In genomic region chr1:181529368-181529767, GRCm38 (mm10) we compare ENCODE assay signal across 9 mouse cellular contexts. TPM values are rescaled to one million over a fixed set of nuclear protein-coding genes. Genes with fewer than 3 reads are reported as not detected.
DNase-seq lines count a peak whose midpoint lies in the region; ATAC-seq lines count a peak whose summit lies in the region.
"Had no signal": no experiment of that assay in that cellular context is flagged by ENCODE, and none has a peak within 500 bp of the region (broad histone marks: within the 10 kb centered on the region; RNA-seq: fewer than 3 reads in every experiment).

No protein-coding gene starts in this region.

- no peak overlapping the region for H3K4me3 ChIP-seq in embryonic facial prominence, embryonic 13.5 days
- H3K4me3 ChIP-seq in embryonic facial prominence, embryonic 10.5 days, result no peak overlapping the region
- H3K4me3 ChIP-seq in heart, embryonic 12.5 days, result no peak overlapping the region
- no peak overlapping the region for H3K4me3 ChIP-seq in limb, embryonic 10.5 days
- no peak overlapping the region for H3K4me3 ChIP-seq in liver, embryonic 11.5 days (ENCODE audit: low read depth, low read length)

- DNase-seq in embryonic facial prominence, embryonic 10.5 days (ENCODE audit: low spot score), result no peak
- DNase-seq in adrenal gland, adult 2 months, result peak; percentile 90
- no peak for DNase-seq in limb, embryonic 10.5 days (ENCODE audit: low spot score)
- peak; percentile 87 for DNase-seq in skeletal muscle tissue, adult 2 months (ENCODE audit: low read depth, low spot score)
- no peak for DNase-seq in embryo, embryonic 10 days (ENCODE audit: low spot score)
- DNase-seq in liver, embryonic 11.5 days (ENCODE audit: low spot score), result no peak

- H3K4me2 ChIP-seq in embryonic facial prominence, embryonic 13.5 days, result no peak overlapping the region
- no peak overlapping the region for H3K4me2 ChIP-seq in heart, embryonic 12.5 days
- H3K4me2 ChIP-seq in liver, embryonic 11.5 days, result no peak overlapping the region

- no peaks in the 10 kb centered on the region for H3K9me3 ChIP-seq in embryonic facial prominence, embryonic 13.5 days
- no peaks in the 10 kb centered on the region for H3K9me3 ChIP-seq in embryonic facial prominence, embryonic 10.5 days
- H3K9me3 ChIP-seq in heart, embryonic 12.5 days (replicated peaks), result peaks cover 3% of the 10 kb centered on the region; the same call in 1 of the 2 replicates
- H3K9me3 ChIP-seq in limb, embryonic 10.5 days (replicated peaks), result no peaks in the 10 kb centered on the region
- H3K9me3 ChIP-seq in liver, embryonic 11.5 days (ENCODE audit: control insufficient read depth, low read length), result no peaks in the 10 kb centered on the region

- H3K9ac ChIP-seq in embryonic facial prominence, embryonic 13.5 days, result no peak overlapping the region
- H3K9ac ChIP-seq in heart, embryonic 12.5 days, result no peak overlapping the region
- H3K9ac ChIP-seq in liver, embryonic 11.5 days (ENCODE audit: low read depth, low read length), result no peak overlapping the region

- H3K27ac ChIP-seq in embryonic facial prominence, embryonic 13.5 days, result peak overlapping the region; percentile 68
- H3K27ac ChIP-seq in embryonic facial prominence, embryonic 10.5 days (replicated peaks), result no peak overlapping the region
- H3K27ac ChIP-seq in heart, embryonic 12.5 days (ENCODE audit: poor library complexity, severe bottlenecking), result no peak overlapping the region
- H3K27ac ChIP-seq in limb, embryonic 10.5 days, result peak overlapping the region; percentile 34; the same call in 1 of the 2 replicates
- no peak overlapping the region for H3K27ac ChIP-seq in liver, embryonic 11.5 days (ENCODE audit: low read depth, low read length)

- peaks cover 26% of the 10 kb centered on the region for H3K4me1 ChIP-seq in embryonic facial prominence, embryonic 13.5 days
- H3K4me1 ChIP-seq in embryonic facial prominence, embryonic 10.5 days, result peaks cover 18% of the 10 kb centered on the region
- H3K4me1 ChIP-seq in heart, embryonic 12.5 days (replicated peaks), result peaks cover 8% of the 10 kb centered on the region
- peaks cover 35% of the 10 kb centered on the region for H3K4me1 ChIP-seq in limb, embryonic 10.5 days
- H3K4me1 ChIP-seq in liver, embryonic 11.5 days (replicated peaks; ENCODE audit: control insufficient read depth, insufficient read depth, low read length), result no peaks in the 10 kb centered on the region

- ATAC-seq in embryonic facial prominence, embryonic 13.5 days (ENCODE audit: insufficient number of reproducible peaks, insufficient read depth, low FRiP score, low TSS enrichment, low read depth), result peak; percentile 59; the same call in 1 of the 2 replicates
- ATAC-seq in heart, embryonic 12.5 days (ENCODE audit: insufficient number of reproducible peaks, low FRiP score), result peak; percentile 61; the same call in 1 of the 2 replicates
- no peak for ATAC-seq in liver, embryonic 11.5 days (replicated peaks; ENCODE audit: low FRiP score)

- WGBS in embryonic facial prominence, embryonic 13.5 days, result 42% methylated on average over 4 of the region's 4 CpGs
- WGBS in embryonic facial prominence, embryonic 10.5 days, result 82% methylated on average over 4 of the region's 4 CpGs
- WGBS in heart, embryonic 12.5 days, result 50% methylated on average over 4 of the region's 4 CpGs
- 83% methylated on average over 4 of the region's 4 CpGs for WGBS in limb, embryonic 10.5 days
- WGBS in liver, embryonic 11.5 days, result 60% methylated on average over 4 of the region's 4 CpGs

- H3K27me3 ChIP-seq in embryonic facial prominence, embryonic 13.5 days, result no peaks in the 10 kb centered on the region
- H3K27me3 ChIP-seq in embryonic facial prominence, embryonic 10.5 days (replicated peaks; ENCODE audit: low read depth, poor library complexity, severe bottlenecking), result no peaks in the 10 kb centered on the region
- H3K27me3 ChIP-seq in heart, embryonic 12.5 days (replicated peaks), result no peaks in the 10 kb centered on the region
- H3K27me3 ChIP-seq in limb, embryonic 10.5 days (ENCODE audit: low read depth, poor library complexity, severe bottlenecking), result no peaks in the 10 kb centered on the region
- no peaks in the 10 kb centered on the region for H3K27me3 ChIP-seq in liver, embryonic 11.5 days (replicated peaks; ENCODE audit: control insufficient read depth, insufficient read depth, low read length)

- H3K36me3 ChIP-seq in embryonic facial prominence, embryonic 13.5 days, result no peaks in the 10 kb centered on the region
- no peaks in the 10 kb centered on the region for H3K36me3 ChIP-seq in embryonic facial prominence, embryonic 10.5 days (replicated peaks)
- H3K36me3 ChIP-seq in heart, embryonic 12.5 days, result no peaks in the 10 kb centered on the region
- H3K36me3 ChIP-seq in limb, embryonic 10.5 days, result no peaks in the 10 kb centered on the region
- no peaks in the 10 kb centered on the region for H3K36me3 ChIP-seq in liver, embryonic 11.5 days (ENCODE audit: control insufficient read depth, insufficient read depth, low read length)

RNA-seq across cellular contexts. Expression of gene Ccdc121, which starts 18.1 kb away (rescaled TPM):
- not detected in 2 replicates for polyA plus RNA-seq in embryonic facial prominence, embryonic 13.5 days (2015; fragmentation: Nextera tagmentation; extraction: Ambion mirVana)
- polyA plus RNA-seq in embryonic facial prominence, embryonic 10.5 days (2016; fragmentation: Nextera tagmentation; extraction: Ambion mirVana), result 0.08 and 0.16 TPM in 2 replicates
- total RNA-seq in adrenal gland, adult 2 months (2021), result not detected
- not detected in 2 replicates for polyA plus RNA-seq in adrenal gland, adult 2 months (2012; rRNA removed)
- polyA plus RNA-seq in heart, embryonic 12.5 days (2016; fragmentation: Nextera tagmentation; extraction: Ambion mirVana), result 0.30 and 0.31 TPM in 2 replicates
- not detected in 2 replicates for polyA plus RNA-seq in limb, embryonic 10.5 days (2016; fragmentation: Nextera tagmentation; extraction: Ambion mirVana)
- polyA plus RNA-seq in liver, embryonic 11.5 days (2014; fragmentation: Nextera tagmentation; extraction: Ambion mirVana), result not detected in 2 replicates
- polyA plus RNA-seq: spleen, adult 2 months had no signal

RNA-seq across cellular contexts. Expression of gene Dnah14, which starts 47.0 kb away (rescaled TPM):
- polyA plus RNA-seq in embryonic facial prominence, embryonic 13.5 days (2015; fragmentation: Nextera tagmentation; extraction: Ambion mirVana), result 1.4 and 1.5 TPM in 2 replicates
- polyA plus RNA-seq in embryonic facial prominence, embryonic 10.5 days (2016; fragmentation: Nextera tagmentation; extraction: Ambion mirVana), result 1.7 and 1.8 TPM in 2 replicates
- under 1 TPM; 0.03 to 0.14 TPM for total RNA-seq in adrenal gland, adult 2 months (2021)
- polyA plus RNA-seq in adrenal gland, adult 2 months (2012; rRNA removed), result not detected in 2 replicates
- polyA plus RNA-seq in heart, embryonic 12.5 days (2016; fragmentation: Nextera tagmentation; extraction: Ambion mirVana), result 1.4 and 1.8 TPM in 2 replicates
- polyA plus RNA-seq in limb, embryonic 10.5 days (2016; fragmentation: Nextera tagmentation; extraction: Ambion mirVana), result 1.7 TPM in 2 replicates
- polyA plus RNA-seq in liver, embryonic 11.5 days (2014; fragmentation: Nextera tagmentation; extraction: Ambion mirVana), result 2.9 TPM in 2 replicates
- polyA plus RNA-seq: spleen, adult 2 months had no signal

Comparison
In these comparisons a context has a peak if more than half of its experiments do, and no peak if none do; other contexts are left out.
1. H3K27ac ChIP-seq: peak in embryonic facial prominence, embryonic 13.5 days (single experiment) and limb, embryonic 10.5 days (single experiment); none in embryonic facial prominence, embryonic 10.5 days (single experiment), heart, embryonic 12.5 days (single experiment) and liver, embryonic 11.5 days (single experiment).
2. DNase-seq: peak in adrenal gland, adult 2 months (single experiment) and skeletal muscle tissue, adult 2 months (single experiment); none in embryonic facial prominence, embryonic 10.5 days (single experiment), limb, embryonic 10.5 days (single experiment), embryo, embryonic 10 days (single experiment) and liver, embryonic 11.5 days (single experiment).